Mouse (Mus musculus) stomach, postnatal 0 days (tissue): ENCODE measurements at regions not wholly inside any gene's neighbourhood (a gene's known extent, or its start where the extent isn't known, plus 50 kb on each side); places are given as distances from the start of the nearest gene placed in this dataset.

Source experiments
- CTCF ChIP-seq: IDR thresholded peaks from 2 replicates; pipeline ENCODE4 v1.5.1; 2016; ENCODE audit warnings: antibody characterized with exemption, low read depth, mild to moderate bottlenecking, moderate library complexity
- EP300 ChIP-seq: optimal IDR thresholded peaks from 2 replicates; pipeline ENCODE3; 2016; ENCODE audit warnings: antibody characterized with exemption

GRCm38 (mm10) chr12:29049105-29049511 lies 297.5 kb downstream of the Eipr1 start:
- TF ChIP-seq CTCF = no peak
- no peak for TF ChIP-seq EP300
